Mouse (Mus musculus) cortical plate, adult 2 months (tissue): ENCODE measurements around the gene Surf4. TPM values are rescaled to one million over a fixed set of nuclear protein-coding genes. Genes with fewer than 3 reads are reported as not detected.

Source experiments
- H3K27ac ChIP-seq: fragments of 200-500 bp; 2 replicates; pipeline ENCODE4 v1.5.1; 2012; ENCODE audit warnings: low read length, control low read depth, inconsistent platforms; ENCODE audit not compliant: insufficient read depth
- H3K4me1 ChIP-seq: fragments of 200-500 bp; 2 replicates; pipeline ENCODE4 v1.6.1; 2011; ENCODE audit warnings: low read length; ENCODE audit not compliant: control insufficient read depth, insufficient read depth
- H3K4me3 ChIP-seq: fragments of 200-500 bp; 2 replicates; pipeline ENCODE4 v1.5.1; 2011; ENCODE audit warnings: mild to moderate bottlenecking, low read length, control low read depth; ENCODE audit not compliant: insufficient read depth
- CTCF ChIP-seq: fragments of 200-500 bp; IDR thresholded peaks from 2 replicates; pipeline ENCODE4 v1.5.1; 2011; ENCODE audit warnings: mild to moderate bottlenecking, control low read depth, low read length; ENCODE audit not compliant: insufficient read depth; ENCODE audit errors: extremely low read depth
- POLR2A ChIP-seq: fragments of 200-500 bp; IDR thresholded peaks from 2 replicates; pipeline ENCODE4 v1.6.1; 2011; ENCODE audit warnings: mild to moderate bottlenecking, low read length, control low read depth; ENCODE audit not compliant: insufficient read depth; ENCODE audit errors: extremely low read depth
- polyA plus RNA-seq: library from polyadenylated mRNA; depleted of rRNA; stranded (reverse); fragments of >200 nt; gene quantifications from 2 replicates; pipeline ENCODE4 v1.2.3, GENCODE M21; 2012; rRNA removed

Surf4 gene
- 56.1 and 58.4 TPM in 2 replicates for polyA plus RNA-seq

DNA sequence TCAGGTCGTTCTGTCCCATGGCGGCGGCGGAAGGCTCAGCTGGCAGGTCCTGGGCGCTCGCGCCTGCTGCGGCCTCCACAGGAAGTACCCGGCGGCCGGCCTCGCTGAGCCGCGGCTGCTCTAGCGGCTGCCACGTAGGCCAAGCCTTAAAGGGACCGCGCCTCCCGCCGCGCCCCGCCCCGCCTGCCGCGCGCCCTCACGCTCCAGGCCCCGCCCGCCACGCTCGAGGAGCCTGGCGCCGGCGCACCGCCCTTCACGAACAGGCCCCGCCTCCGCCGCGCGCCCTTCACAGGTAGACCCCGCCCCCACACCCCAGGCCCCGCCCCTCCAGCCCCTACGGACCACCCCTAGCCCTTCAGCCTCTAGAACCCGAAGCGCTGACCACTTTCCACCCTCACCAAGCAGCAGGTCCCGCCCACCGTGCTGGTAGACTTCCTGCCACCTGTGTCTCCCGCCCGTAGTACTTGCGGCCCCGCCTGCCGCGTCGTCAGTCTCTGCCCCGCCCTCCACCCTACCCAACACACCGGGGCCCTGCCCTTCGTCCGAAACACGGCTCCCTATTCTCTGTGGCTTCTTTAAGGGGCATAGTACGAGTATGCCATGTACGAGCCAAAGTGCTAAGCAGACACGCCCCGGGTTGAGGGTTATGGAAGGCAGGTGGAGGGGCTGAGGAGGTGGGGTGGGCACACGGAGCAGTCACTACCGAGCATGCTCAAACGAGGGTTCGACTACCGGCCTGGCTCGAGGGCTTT, at the start of gene Surf4, which contains the start of gene Stkld1:
TSS of gene Surf4 (minus strand) at position 625 of the 752 bp plus-strand sequence.
TSS of gene Stkld1 (plus strand) at position 744 of the 752 bp plus-strand sequence.
- Histone ChIP-seq H3K27ac (no peak within 1 kb of the TSS), H3K4me1 (0 out of 2 replicates have a peak, but pooled peaks cover 2% of the 10 kb centered on the region), H3K4me3 (peak within 1 kb of the TSS; percentile 51)
- TF ChIP-seq CTCF = no peak
- TF ChIP-seq POLR2A = peak; percentile 50; the same call in 1 of the 2 replicates

DNA sequence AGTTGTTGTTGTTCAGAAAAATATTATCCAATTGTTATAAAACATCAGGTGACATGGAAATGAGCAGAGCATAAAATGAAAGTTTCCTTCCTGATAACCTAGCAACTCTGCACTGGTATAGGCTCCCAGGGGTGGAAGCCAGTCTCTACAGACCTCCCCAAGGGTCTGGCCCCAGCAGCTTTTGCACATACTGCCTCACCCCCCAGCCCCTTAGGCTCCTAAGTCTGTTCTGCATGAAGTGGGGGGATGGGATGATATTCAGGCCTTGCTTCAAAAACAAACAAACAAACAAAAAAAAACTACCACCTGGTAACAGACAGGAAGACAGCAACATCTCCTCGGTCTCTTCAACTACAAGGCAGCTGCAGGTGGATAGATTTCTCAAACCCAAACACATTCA, 46.6 kb upstream of the Surf4 start:
- Histone ChIP-seq H3K27ac (no peak overlapping the region), H3K4me3 (no peak overlapping the region), H3K4me1 (no peaks in the 10 kb centered on the region)
- TF ChIP-seq POLR2A (no peak), CTCF (no peak)

DNA sequence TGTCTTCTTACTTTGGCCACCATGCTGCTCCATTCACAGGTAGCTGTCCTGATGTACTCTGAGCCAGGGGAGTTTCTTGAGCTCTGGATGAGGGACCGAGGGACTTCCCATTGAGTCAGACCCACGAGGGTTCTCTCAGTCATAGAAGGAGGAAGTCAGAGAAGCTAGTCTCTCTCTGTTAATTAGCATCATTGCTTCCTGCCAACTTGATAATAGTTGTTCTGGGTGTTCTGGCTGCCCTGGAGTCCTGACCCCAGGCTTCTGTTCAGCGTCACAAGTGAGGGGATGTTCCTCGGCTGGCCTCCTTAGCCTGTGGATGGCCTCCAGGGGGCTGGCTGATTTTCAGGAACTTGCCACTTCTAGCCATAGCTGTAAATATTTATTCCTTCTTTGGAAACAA, 40.2 kb upstream of the Surf4 start:
- Histone ChIP-seq H3K4me1 (no peaks in the 10 kb centered on the region), H3K4me3 (no peak overlapping the region), H3K27ac (no peak overlapping the region)
- TF ChIP-seq CTCF = no peak
- TF ChIP-seq POLR2A = no peak

DNA sequence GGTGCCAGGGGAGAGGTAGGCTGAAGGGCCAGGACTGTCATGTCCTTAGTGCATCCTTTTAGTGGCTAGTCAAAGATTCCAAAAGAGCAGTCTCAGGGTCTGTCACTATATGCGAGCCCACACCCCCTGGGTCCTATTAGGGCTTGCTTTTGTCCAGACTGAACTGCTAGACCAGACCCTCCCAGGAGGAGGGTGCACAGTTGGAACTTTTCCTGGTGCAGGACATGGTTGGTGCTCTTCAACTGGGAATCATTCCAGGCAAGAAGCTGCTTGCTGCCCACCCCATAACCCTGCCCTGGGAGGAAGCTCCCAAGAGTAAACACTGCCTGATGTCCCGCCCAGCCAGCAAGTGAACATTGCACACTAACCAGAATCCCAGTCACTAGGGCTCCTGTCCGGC, 39.4 kb upstream of the Surf4 start, which contains the start of gene Adamts13:
TSS of gene Adamts13 (plus strand) at position 301 of the 400 bp plus-strand sequence.
- TF ChIP-seq CTCF = no peak
- no peak for TF ChIP-seq POLR2A
- H3K4me1 ChIP-seq = no peaks in the 10 kb centered on the region
- H3K4me3 ChIP-seq = no peak within 1 kb of the TSS
- no peak within 1 kb of the TSS for H3K27ac ChIP-seq

DNA sequence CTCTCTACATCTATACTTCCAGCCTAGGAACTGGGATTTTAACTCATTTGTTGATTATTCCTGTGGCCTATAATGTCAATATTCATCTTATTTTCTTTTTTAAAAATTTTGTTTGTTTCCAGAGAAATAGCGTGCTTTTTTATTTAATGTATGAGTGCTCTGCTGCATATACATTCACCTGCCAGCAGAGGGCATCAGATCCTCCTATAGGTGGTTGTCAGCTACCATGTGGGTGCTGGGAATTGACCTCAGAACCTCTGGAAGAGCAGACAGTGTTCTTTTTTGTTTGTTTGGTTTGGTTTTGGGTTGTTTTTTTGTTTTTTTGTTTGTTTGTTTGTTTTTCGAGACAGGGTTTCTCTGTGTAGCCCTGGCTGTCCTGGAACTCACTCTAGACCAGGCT, 33.5 kb upstream of the Surf4 start:
- Histone ChIP-seq H3K27ac (no peak overlapping the region), H3K4me3 (no peak overlapping the region), H3K4me1 (peaks cover 2% of the 10 kb centered on the region; the same call in 1 of the 2 replicates)
- no peak for TF ChIP-seq CTCF
- TF ChIP-seq POLR2A = no peak

DNA sequence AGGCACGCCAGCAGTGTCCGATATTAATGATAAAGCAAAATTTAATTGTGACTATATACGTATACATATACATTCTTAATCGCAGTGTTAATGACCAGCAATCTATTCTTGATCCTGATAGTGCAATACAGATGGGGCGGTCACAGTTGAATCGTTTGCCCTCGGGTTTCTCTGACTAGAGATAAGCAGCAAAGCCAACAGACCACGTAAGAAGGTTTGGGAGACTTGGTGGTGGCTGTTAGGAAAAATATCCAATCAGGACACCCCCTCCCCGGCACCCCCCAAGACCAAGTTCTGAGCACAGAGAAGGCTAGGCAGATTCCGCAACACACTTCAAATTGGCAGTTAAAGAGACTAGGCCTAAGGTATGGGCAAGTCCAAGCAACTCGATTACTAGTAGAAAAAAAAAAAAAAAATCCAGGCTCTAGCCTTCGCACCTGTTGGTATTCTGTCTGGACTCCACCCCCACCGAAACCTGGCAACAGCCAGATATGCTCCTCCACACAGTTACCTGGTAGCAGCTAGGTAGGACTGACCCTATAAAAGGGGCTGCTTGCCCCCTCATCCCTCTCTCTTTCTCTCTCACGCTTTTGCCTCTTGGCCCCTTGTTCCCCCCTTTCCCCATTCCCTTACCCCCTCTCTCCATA, 31.1 kb upstream of the Surf4 start:
- peaks cover 9% of the 10 kb centered on the region; the same call in 1 of the 2 replicates for H3K4me1 ChIP-seq
- peak overlapping the region; percentile 23; the same call in 1 of the 2 replicates for H3K27ac ChIP-seq
- peak overlapping the region; percentile 41 for H3K4me3 ChIP-seq
- no peak for TF ChIP-seq POLR2A
- TF ChIP-seq CTCF = no peak

DNA sequence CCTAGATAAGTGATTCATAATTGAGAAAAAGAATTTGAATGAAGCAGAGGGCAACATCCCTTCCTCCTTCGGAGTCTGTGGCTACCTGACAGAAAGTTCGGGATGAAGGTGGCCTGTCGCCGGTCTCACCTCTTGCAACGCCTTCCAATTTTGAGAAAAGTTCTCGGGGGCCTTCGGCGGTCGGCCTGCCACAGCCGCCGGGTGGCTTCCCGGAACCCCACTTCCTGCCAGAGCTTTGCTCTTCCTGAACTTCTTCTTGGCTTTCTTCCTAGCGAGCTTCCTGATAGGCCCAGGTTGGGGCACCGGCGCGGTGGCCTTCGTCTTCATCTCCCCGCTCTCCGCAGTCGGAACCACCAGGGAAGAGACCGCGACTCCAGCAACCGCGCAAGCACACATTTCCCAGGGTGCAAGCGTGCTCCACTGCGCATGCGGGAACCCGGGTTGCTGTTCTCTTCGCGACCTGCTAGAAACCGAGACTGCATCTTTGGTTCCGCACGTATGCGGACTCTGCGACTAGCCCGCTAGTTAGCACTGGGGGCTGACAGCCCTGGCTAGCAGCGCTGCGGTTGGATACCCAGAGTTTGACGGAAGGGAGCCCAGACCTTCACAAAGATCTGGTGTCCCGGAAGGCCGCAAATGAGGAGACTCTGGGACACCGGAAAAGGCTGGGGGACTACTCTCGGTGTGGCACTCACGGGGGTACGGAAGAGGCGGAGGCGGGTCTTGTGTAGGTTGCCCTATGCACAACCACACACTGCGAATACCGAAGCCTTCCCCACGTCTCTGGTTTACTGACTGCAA, 30.4 kb upstream of the Surf4 start, which contains the start of gene Rexo4:
TSS of gene Rexo4 (minus strand) at position 464 of the 801 bp plus-strand sequence.
- peaks cover 9% of the 10 kb centered on the region; the same call in 1 of the 2 replicates for H3K4me1 ChIP-seq
- peak within 1 kb of the TSS; percentile 41 for H3K4me3 ChIP-seq
- TF ChIP-seq CTCF (no peak), POLR2A (peak; percentile 84)
- peak within 1 kb of the TSS; percentile 23 for H3K27ac ChIP-seq

DNA sequence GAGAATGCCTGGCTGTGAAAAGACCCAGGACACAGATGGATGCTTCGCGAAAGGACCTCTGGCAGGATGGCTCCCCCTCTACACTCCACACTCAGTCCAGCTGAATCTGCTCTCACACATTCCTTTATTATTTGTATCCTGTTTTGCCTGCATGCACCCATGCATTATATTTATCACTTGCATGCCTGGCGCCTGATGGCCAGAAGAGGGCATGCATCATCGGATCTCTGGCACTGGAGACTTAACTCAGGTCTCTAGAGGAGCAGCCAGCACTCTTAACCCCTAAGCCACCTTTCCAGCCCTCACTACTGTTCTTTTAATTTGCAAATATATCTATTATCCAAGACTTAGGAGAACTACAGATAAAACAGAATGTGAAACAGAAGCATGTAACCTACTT, 27.0 kb upstream of the Surf4 start:
- no peak overlapping the region for H3K27ac ChIP-seq
- H3K4me3 ChIP-seq = no peak overlapping the region
- TF ChIP-seq CTCF = 0 out of 2 replicates have a peak, but pooled peaks have one; percentile 12
- no peak for TF ChIP-seq POLR2A
- peaks cover 9% of the 10 kb centered on the region; the same call in 1 of the 2 replicates for H3K4me1 ChIP-seq

DNA sequence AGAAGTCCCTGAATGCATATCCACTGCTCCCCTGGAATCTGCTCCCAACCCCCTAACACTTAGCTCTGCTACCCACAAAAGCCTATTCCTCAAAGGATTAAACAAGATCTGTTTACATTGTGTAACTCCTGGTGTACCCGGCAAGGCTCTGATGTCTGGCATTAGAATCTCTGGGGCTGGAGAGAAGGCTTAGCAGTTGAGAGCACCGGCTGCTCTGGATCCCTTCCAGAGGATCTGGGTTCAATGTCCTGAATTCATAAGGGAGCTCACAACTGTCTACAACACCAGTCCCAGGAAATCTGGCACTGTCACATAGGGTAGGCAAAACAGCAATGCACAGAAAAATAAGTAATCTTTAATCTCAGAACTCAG, 23.7 kb upstream of the Surf4 start:
- no peak overlapping the region for H3K27ac ChIP-seq
- no peak overlapping the region for H3K4me3 ChIP-seq
- peaks cover 7% of the 10 kb centered on the region; the same call in 1 of the 2 replicates for H3K4me1 ChIP-seq
- TF ChIP-seq POLR2A (no peak), CTCF (no peak)
